Mouse (Mus musculus) heart, embryonic 16.5 days (tissue): ENCODE results near the gene Klhdc7a. TPM values are rescaled to one million over a fixed set of nuclear protein-coding genes. Genes with fewer than 3 reads are reported as not detected.

Source experiments
- ATAC-seq: fragments of 200-750 bp; cut with Nextera tagmentation; replicated peaks from 2 replicates; pipeline ENCODE4 v1.8.0; 2017; ENCODE audit warnings: moderate number of reproducible peaks; ENCODE audit not compliant: insufficient read depth, low FRiP score; ENCODE audit errors: extremely low read depth
- H3K27ac ChIP-seq: fragments of 300-500 bp; sonication (generic); 2 replicates; pipeline ENCODE4 v1.5.1; 2014; ENCODE audit warnings: mild to moderate bottlenecking, low read length, control low read depth, moderate library complexity
- H3K27me3 ChIP-seq: fragments of 300-500 bp; sonication (generic); 2 replicates; pipeline ENCODE4 v1.6.1; 2014; ENCODE audit warnings: low read length, mixed read lengths; ENCODE audit not compliant: control insufficient read depth, insufficient read depth
- H3K36me3 ChIP-seq: fragments of 300-500 bp; sonication (generic); 2 replicates; pipeline ENCODE4 v1.6.1; 2014; ENCODE audit not compliant: control insufficient read depth, insufficient read depth
- H3K4me1 ChIP-seq: fragments of 300-500 bp; sonication (generic); 2 replicates; pipeline ENCODE4 v1.6.1; 2014; ENCODE audit warnings: low read length, mixed read lengths; ENCODE audit not compliant: control insufficient read depth, insufficient read depth
- H3K4me2 ChIP-seq: fragments of 300-500 bp; sonication (generic); 2 replicates; pipeline ENCODE4 v1.6.1; 2014; ENCODE audit warnings: low read depth, mild to moderate bottlenecking, control low read depth, low read length
- H3K4me3 ChIP-seq: fragments of 300-500 bp; sonication (generic); 2 replicates; pipeline ENCODE4 v1.5.1; 2014; ENCODE audit warnings: mild to moderate bottlenecking, control low read depth, low read length
- H3K9ac ChIP-seq: fragments of 300-500 bp; sonication (generic); 2 replicates; pipeline ENCODE4 v1.6.1; 2014; ENCODE audit warnings: low read length, control low read depth
- H3K9me3 ChIP-seq: fragments of 300-500 bp; sonication (generic); replicated peaks from 2 replicates; pipeline ENCODE4 v1.6.1; 2016; ENCODE audit warnings: low read length; ENCODE audit not compliant: control insufficient read depth
- WGBS: fragments of 180-500 bp; shearing (Covaris S2); extraction: QIAGEN DNeasy Blood & Tissue Kit; methylation state at CpG from one replicate; pipeline ENCODE4 v1.1.7; 2014; 5-methylcytosine and 5-hydroxymethylcytosine counted together
- microRNA counts: library from miRNA; unstranded; fragments of <30 nt; microRNA quantifications from one replicate; lab custom pipeline; 2016
- microRNA-seq: library from miRNA; unstranded; fragments of <30 nt; microRNA quantifications from one replicate; pipeline ENCODE4, GENCODE M21; 2017
- polyA plus RNA-seq: library from polyadenylated mRNA; unstranded; fragments of >200 nt; fragmentation: Nextera tagmentation; extraction: Ambion mirVana; gene quantifications from 2 replicates; pipeline ENCODE4 v1.2.1, GENCODE M21; 2015

Klhdc7a gene
- polyA plus RNA-seq, 1 experiment from 2014 or later: 0.74 TPM

GRCm38 (mm10) chr4:139925275-139926160 lies 42.3 kb downstream of the Klhdc7a start:
- ATAC-seq: no peak
- Histone ChIP-seq H3K9ac (no peak overlapping the region), H3K4me3 (no peak overlapping the region), H3K4me2 (peak overlapping the region; percentile 27; the same call in 1 of the 2 replicates), H3K36me3 (no peaks in the 10 kb centered on the region), H3K27ac (no peak overlapping the region), H3K9me3 (peaks cover 4% of the 10 kb centered on the region), H3K4me1 (no peaks in the 10 kb centered on the region), H3K27me3 (peaks cover 26% of the 10 kb centered on the region)
- WGBS: 16% methylated on average over 34 of the region's 34 CpGs

GRCm38 (mm10) chr4:139916731-139917130 lies 51.1 kb downstream of the Klhdc7a start:
- Histone ChIP-seq H3K4me2 (no peak overlapping the region), H3K9ac (no peak overlapping the region), H3K4me3 (no peak overlapping the region), H3K27me3 (peaks cover 3% of the 10 kb centered on the region; the same call in 1 of the 2 replicates), H3K4me1 (no peaks in the 10 kb centered on the region), H3K36me3 (no peaks in the 10 kb centered on the region), H3K27ac (no peak overlapping the region), H3K9me3 (no peaks in the 10 kb centered on the region)
- no peak for ATAC-seq
- 64% methylated on average over 7 of the region's 7 CpGs for WGBS

MicroRNAs within 50 kb of the gene (microRNA counts, 519-probe panel; counts per million panel counts)
- microRNA mmu-miR-2139 (lab: Ali Mortazavi, UCI): 2,373 counts per million, percentile 52 among the panel's probes with 10 or more counts

Small RNA genes within 50 kb of the gene (microRNA-seq; reads per million reads assigned to microRNA genes)
- not detected for gene Mir2139

Other genes starting within 250 kb of the Klhdc7a start
- not detected in 2 replicates for gene Pax7, start 134.5 kb downstream of the Klhdc7a start, polyA plus RNA-seq